Mouse (Mus musculus): ENCODE measurements around the gene Copa.

- TF ChIP-seq CTCF (IDR thresholded peaks at IDR 0.05; ENCODE audit: low read depth, low read length), result no peak
- no peak for TF ChIP-seq POLR2A (IDR thresholded peaks at IDR 0.05; ENCODE audit: insufficient read depth, low read length)
These were observed 26.1 kb upstream of the Copa start for GRCm38 (mm10) chr1:172056251-172056650.

Data from ES-Bruce4 (cell line).